Mouse (Mus musculus) gastrocnemius, adult 8-10 months (tissue): ENCODE results near the gene Nog. TPM values are rescaled to one million over a fixed set of nuclear protein-coding genes. Genes with fewer than 3 reads are reported as not detected.

Source experiments
- DNase-seq, 2 experiments: peaks; one replicate each; pipeline ENCODE4 v3.0.0; 2022; ENCODE audit warnings: low spot score in 2 of 2
- total RNA-seq, 4 experiments: library from RNA; stranded (reverse); gene quantifications; 2 replicates each; pipeline ENCODE4 v1.2.4; 2022

Gene Nog
- total RNA-seq, 4 experiments from 2014 or later: 2.0 to 3.6 (median 2.8) TPM

DNA sequence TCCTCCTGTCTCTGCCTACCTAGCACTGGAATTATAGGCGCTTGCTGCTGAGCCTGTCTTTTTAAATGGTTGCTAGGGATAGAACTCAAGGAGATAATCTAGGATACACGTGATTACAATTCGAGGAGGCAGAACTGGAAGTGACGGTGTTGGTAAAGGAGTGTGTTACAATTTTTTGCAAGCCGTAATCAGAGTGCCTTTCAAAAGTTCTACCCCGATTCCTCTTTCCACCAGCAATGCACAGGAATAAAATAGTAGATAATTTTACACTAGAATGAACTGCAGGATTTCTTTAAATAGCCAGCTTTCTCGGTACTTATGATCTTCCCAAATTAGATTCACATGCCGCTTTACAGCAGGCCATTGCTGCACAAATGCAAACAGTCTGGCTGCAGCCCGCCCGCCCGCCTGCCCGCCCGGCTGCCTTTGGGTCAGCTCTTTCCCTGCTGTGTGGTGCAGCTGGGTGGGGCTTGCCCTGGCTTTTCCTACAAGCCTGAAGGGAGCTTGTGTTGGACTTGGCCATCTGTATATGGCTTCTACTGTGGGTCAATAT, 32.2 kb downstream of the Nog start:
- no peak for DNase-seq

DNA sequence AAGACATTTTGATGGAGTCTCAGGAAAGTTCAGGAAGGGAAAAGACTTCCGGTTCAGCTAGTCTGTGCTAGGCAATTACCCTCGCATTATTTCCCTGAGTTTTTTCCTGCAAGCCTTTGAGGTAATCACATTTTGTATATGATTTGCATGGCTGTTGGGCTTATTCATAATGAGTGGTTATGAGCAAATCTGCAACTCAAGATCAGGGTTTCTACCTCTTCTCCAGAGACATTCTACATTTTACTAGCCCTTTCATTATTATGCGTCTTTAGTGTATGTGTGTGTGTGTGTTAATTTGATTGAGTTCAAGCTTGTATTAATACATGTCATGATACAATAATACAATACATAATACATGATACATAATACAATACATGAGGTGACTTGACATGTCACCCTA, 34.6 kb downstream of the Nog start:
- no peak for DNase-seq

DNA sequence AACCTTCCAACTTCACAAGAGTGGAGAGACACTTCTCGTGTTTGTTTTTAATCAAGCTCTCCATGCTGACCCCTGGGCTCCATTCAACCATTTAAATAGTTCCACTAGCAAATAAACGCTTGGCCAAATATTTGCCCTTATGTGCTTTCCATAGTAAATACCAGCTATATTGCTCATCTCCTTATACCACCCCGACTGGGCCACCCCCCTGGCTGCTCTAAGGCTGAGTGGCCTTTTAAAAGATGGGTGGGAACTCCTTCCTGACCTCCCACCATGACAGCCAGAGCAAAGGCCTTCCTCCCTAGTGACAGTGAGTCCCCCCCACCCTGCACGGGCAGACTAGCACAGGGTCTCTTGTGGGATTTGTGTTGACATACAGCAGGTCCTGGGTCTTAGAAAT, 37.1 kb downstream of the Nog start:
- DNase-seq: no peak

DNA sequence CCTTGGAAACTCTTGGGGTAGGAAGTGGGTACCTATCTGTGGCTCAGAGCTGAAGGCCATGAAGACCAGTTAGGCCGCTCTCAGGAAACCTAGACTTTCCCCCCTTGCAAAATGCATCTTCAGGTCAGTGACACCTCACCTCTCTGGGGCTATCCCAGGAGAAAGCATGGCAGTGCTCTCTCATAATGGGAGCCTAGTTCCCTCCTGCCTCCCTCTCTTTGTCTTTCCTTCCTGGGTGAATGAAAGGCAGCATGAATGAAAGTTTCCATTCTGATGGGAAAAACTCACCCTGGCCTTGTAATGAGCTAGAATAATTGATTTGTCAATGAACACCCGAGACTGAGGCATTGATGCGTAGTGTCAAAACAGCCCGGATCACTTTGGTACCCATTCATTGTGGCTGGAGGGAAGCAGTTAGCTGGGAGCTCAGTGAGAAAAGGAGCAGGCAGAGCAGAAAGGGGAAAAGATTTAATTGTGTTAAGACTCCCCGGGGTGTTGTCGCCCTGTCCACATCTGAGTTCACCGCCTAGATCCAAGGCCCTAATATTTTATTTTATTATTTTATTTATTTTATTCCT, 42.7 kb downstream of the Nog start:
- no peak for DNase-seq

DNA sequence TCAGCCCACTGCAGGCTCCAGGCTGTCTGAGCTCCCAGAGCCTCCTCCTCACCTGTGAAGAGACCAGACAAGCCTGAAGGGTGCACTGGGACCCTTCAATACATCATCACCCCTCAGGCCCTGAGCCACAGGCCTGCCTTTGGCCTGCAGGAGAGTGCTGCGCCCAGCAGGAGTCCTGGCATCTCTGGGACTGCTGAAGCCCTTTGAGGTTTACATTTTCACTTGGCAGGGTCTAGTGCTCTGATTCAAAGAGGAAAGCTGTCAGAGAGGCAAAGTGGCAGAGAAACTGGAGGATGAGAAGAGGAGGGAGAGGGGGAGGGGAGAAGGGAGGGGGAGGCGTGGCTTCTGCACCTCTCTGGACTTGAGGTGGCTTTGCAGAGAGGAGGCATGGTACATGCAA, 44.2 kb downstream of the Nog start:
- no peak for DNase-seq

DNA sequence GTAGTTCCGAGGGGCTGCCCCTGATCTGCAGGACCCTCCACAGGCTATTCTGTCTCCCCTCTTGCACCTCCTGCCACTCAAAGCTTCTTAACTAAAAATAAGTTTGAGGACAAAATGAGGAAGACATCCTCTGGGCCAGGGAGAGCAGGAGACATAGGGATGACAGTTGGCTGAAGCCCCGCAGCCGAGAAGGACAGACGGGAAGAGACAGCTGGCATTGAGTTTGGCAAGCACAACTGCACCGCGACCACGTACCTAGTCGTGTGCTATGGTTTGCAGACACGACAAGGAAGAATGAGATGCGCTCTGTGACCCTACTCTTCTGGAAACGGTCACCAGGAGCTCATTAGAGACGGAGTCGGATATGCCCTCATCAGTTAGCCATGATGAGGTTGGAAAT, 48.2 kb downstream of the Nog start:
- no peak for DNase-seq

Other genes starting within 250 kb of the Nog start
- 1 to 10 TPM; 2.1 to 3.6 (median 2.9) TPM for gene Dgke, start 235.5 kb downstream of the Nog start, total RNA-seq
- not detected for gene Gm525, start 228.5 kb downstream of the Nog start, total RNA-seq